Mouse (Mus musculus): ENCODE data around the gene Lyve1. TPM values are rescaled to one million over a fixed set of nuclear protein-coding genes. Genes with fewer than 3 reads are reported as not detected.

The Lyve1 gene
- total RNA-seq, 2 experiments from 2014 or later = 2.5 to 3.5 TPM

- peak in 1 of 2 experiments; percentile 50 for DNase-seq (ENCODE audit: low spot score in 2 of 2)
Observed at GRCm38 (mm10) chr7:110854519-110854918, 8.5 kb downstream of the Lyve1 start.

GRCm38 (mm10) chr7:110853611-110854010 lies 9.4 kb downstream of the Lyve1 start:
- DNase-seq (ENCODE audit: low spot score in 2 of 2) = no peak

GRCm38 (mm10) chr7:110851541-110852203 lies 11.4 kb downstream of the Lyve1 start:
- DNase-seq (ENCODE audit: low spot score in 2 of 2) = no peak

GRCm38 (mm10) chr7:110848371-110848770 lies 14.7 kb downstream of the Lyve1 start:
- DNase-seq (ENCODE audit: low spot score in 2 of 2) = no peak

- DNase-seq (ENCODE audit: low spot score in 2 of 2) = no peak
Observed at GRCm38 (mm10) chr7:110847321-110847720, 15.7 kb downstream of the Lyve1 start.

- DNase-seq (ENCODE audit: low spot score in 2 of 2) = peak; percentile 90 to 93
Observed at GRCm38 (mm10) chr7:110843916-110844874, 18.8 kb downstream of the Lyve1 start, which contains the start of gene Rnf141. TSS of gene Rnf141 (minus strand) at chr7:110844457.

GRCm38 (mm10) chr7:110840332-110840731 lies 22.7 kb downstream of the Lyve1 start:
- DNase-seq (ENCODE audit: low spot score in 2 of 2) = no peak

- no peak for DNase-seq (ENCODE audit: low spot score in 2 of 2)
Observed at GRCm38 (mm10) chr7:110834522-110834921, 28.5 kb downstream of the Lyve1 start.

GRCm38 (mm10) chr7:110834018-110834417 lies 29.0 kb downstream of the Lyve1 start:
- DNase-seq (ENCODE audit: low spot score in 2 of 2) = no peak

GRCm38 (mm10) chr7:110833024-110833423 lies 30.0 kb downstream of the Lyve1 start:
- DNase-seq (ENCODE audit: low spot score in 2 of 2) = no peak

- no peak for DNase-seq (ENCODE audit: low spot score in 2 of 2)
Observed at GRCm38 (mm10) chr7:110823995-110824953, 38.8 kb downstream of the Lyve1 start.

- DNase-seq (ENCODE audit: low spot score in 2 of 2) = no peak
Observed at GRCm38 (mm10) chr7:110823593-110823992, 39.4 kb downstream of the Lyve1 start.

GRCm38 (mm10) chr7:110823076-110823475 lies 40.0 kb downstream of the Lyve1 start:
- DNase-seq (ENCODE audit: low spot score in 2 of 2) = no peak

- DNase-seq (ENCODE audit: low spot score in 2 of 2) = no peak
Observed at GRCm38 (mm10) chr7:110822055-110822454, 41.0 kb downstream of the Lyve1 start.

- DNase-seq (ENCODE audit: low spot score in 2 of 2) = peak in 1 of 2 experiments; percentile 50
Observed at GRCm38 (mm10) chr7:110821653-110822052, 41.4 kb downstream of the Lyve1 start.

- no peak for DNase-seq (ENCODE audit: low spot score in 2 of 2)
Observed at GRCm38 (mm10) chr7:110821068-110821467, 42.0 kb downstream of the Lyve1 start.

GRCm38 (mm10) chr7:110818787-110819350 lies 44.2 kb downstream of the Lyve1 start:
- DNase-seq (ENCODE audit: low spot score in 2 of 2) = no peak

GRCm38 (mm10) chr7:110818206-110818605 lies 44.8 kb downstream of the Lyve1 start:
- DNase-seq (ENCODE audit: low spot score in 2 of 2) = no peak

- DNase-seq (ENCODE audit: low spot score in 2 of 2) = peak in 1 of 2 experiments; percentile 64
Observed at GRCm38 (mm10) chr7:110816037-110816436, 47.0 kb downstream of the Lyve1 start.

- no peak for DNase-seq (ENCODE audit: low spot score in 2 of 2)
Observed at GRCm38 (mm10) chr7:110813983-110814382, 49.1 kb downstream of the Lyve1 start.
